Mouse (Mus musculus) myocyte (in vitro differentiated cells): ENCODE data around the gene Btbd18. TPM values are rescaled to one million over a fixed set of nuclear protein-coding genes. Genes with fewer than 3 reads are reported as not detected.

ENCODE experiments used
- H3K27me3 ChIP-seq: one replicate; pipeline ENCODE4 v1.6.1; 2011; ENCODE audit not compliant: control insufficient read depth, insufficient read depth, insufficient read length
- H3K36me3 ChIP-seq: one replicate; pipeline ENCODE4 v1.6.1; 2011; ENCODE audit not compliant: control insufficient read depth, insufficient read depth
- H3K4me2 ChIP-seq: one replicate; pipeline ENCODE4 v1.6.1; 2011; ENCODE audit warnings: low read depth, control low read depth
- H3K4me3 ChIP-seq: one replicate; pipeline ENCODE4 v1.5.1; 2011; ENCODE audit warnings: mild to moderate bottlenecking, control low read depth, moderate library complexity
- H3K79me2 ChIP-seq: one replicate; pipeline ENCODE4 v1.6.1; 2011; ENCODE audit not compliant: control insufficient read depth, insufficient read depth
- H3ac ChIP-seq: one replicate; pipeline ENCODE4 v1.6.1; 2011; ENCODE audit not compliant: control insufficient read depth, insufficient read length
- CEBPB ChIP-seq: IDR thresholded peaks from 2 replicates; pipeline ENCODE4 v1.6.1; 2011; ENCODE audit warnings: mild to moderate bottlenecking, moderate library complexity; ENCODE audit not compliant: poor library complexity, insufficient read depth, severe bottlenecking
- E2F4 ChIP-seq: IDR thresholded peaks from one replicate; pipeline ENCODE4 v1.6.1; 2011; ENCODE audit warnings: mild to moderate bottlenecking, control low read depth, moderate library complexity; ENCODE audit not compliant: insufficient read depth
- MAX ChIP-seq: IDR thresholded peaks from one replicate; pipeline ENCODE4 v1.6.1; 2011; ENCODE audit warnings: low read depth, mild to moderate bottlenecking, control low read depth
- MYOD1 ChIP-seq, 3 experiments: IDR thresholded peaks; one replicate each; pipeline ENCODE4 v1.6.1; 2011; ENCODE audit warnings: control low read depth in 2 of 3, low read depth in 2 of 3, mild to moderate bottlenecking in 2 of 3, moderate library complexity in 1 of 3; ENCODE audit not compliant: insufficient read length in 2 of 3, control insufficient read depth in 1 of 3
- MYOG ChIP-seq, 3 experiments: IDR thresholded peaks; one replicate each; pipeline ENCODE4 v1.6.1; 2011; ENCODE audit warnings: control low read depth in 2 of 3, low read depth in 2 of 3, mild to moderate bottlenecking in 2 of 3; ENCODE audit not compliant: insufficient read length in 2 of 3, control insufficient read depth in 1 of 3, insufficient read depth in 1 of 3
- POLR2A ChIP-seq: IDR thresholded peaks from one replicate; pipeline ENCODE4 v1.6.1; 2011; ENCODE audit warnings: low read depth, mild to moderate bottlenecking, control low read depth, moderate library complexity; ENCODE audit not compliant: insufficient read length
- POLR2AphosphoS2 ChIP-seq: IDR thresholded peaks from one replicate; pipeline ENCODE4 v1.6.1; 2011; ENCODE audit warnings: low read depth, control low read depth; ENCODE audit not compliant: insufficient read length
- REST ChIP-seq: IDR thresholded peaks from one replicate; pipeline ENCODE4 v1.6.1; 2011; ENCODE audit warnings: mild to moderate bottlenecking, control low read depth, moderate library complexity; ENCODE audit not compliant: insufficient read depth, insufficient read length
- SRF ChIP-seq: IDR thresholded peaks from one replicate; pipeline ENCODE4 v1.6.1; 2011; ENCODE audit warnings: low read depth; ENCODE audit not compliant: control insufficient read depth, insufficient read length
- TCF12 ChIP-seq: IDR thresholded peaks from one replicate; pipeline ENCODE4 v1.6.1; 2011; ENCODE audit warnings: mild to moderate bottlenecking, control low read depth; ENCODE audit not compliant: poor library complexity, insufficient read depth, severe bottlenecking
- TCF3 ChIP-seq: IDR thresholded peaks from one replicate; pipeline ENCODE4 v1.6.1; 2011; ENCODE audit warnings: low read depth, control low read depth; ENCODE audit not compliant: insufficient read length
- USF1 ChIP-seq: IDR thresholded peaks from one replicate; pipeline ENCODE4 v1.6.1; 2011; ENCODE audit warnings: low read depth, mild to moderate bottlenecking, control low read depth, moderate library complexity
- polyA plus RNA-seq: library from polyadenylated mRNA; unstranded; fragments of >200 nt; fragmentation: generic; extraction: Trizol; gene quantifications from one replicate; pipeline ENCODE4 v1.2.1, GENCODE M21; 2012; ENCODE audit warnings: missing spikeins

The Btbd18 gene
- polyA plus RNA-seq, 1 experiment = 0.01 TPM

GRCm38 (mm10) chr2:84653354-84653753 is 5.5 kb upstream of the Btbd18 start:
- Histone ChIP-seq H3K36me3 (no peaks in the 10 kb centered on the region), H3ac (no peak overlapping the region), H3K27me3 (no peaks in the 10 kb centered on the region), H3K4me2 (no peak overlapping the region), H3K79me2 (peaks cover 19% of the 10 kb centered on the region), H3K4me3 (no peak overlapping the region)
- no peak for TF ChIP-seq TCF12
- TF ChIP-seq SRF = no peak
- TF ChIP-seq USF1 = no peak
- no peak for TF ChIP-seq POLR2A
- TF ChIP-seq MAX = no peak
- no peak for TF ChIP-seq MYOD1 (IDR thresholded peaks at IDR 0.05; ENCODE audit: control insufficient read depth in 1 of 3, insufficient read length in 2 of 3, low read depth in 2 of 3)
- no peak for TF ChIP-seq POLR2AphosphoS2
- TF ChIP-seq MYOG (IDR thresholded peaks at IDR 0.05; ENCODE audit: control insufficient read depth in 1 of 3, insufficient read depth in 1 of 3, insufficient read length in 2 of 3, low read depth in 2 of 3) = no peak
- no peak for TF ChIP-seq E2F4
- TF ChIP-seq REST = no peak
- no peak for TF ChIP-seq CEBPB
- TF ChIP-seq TCF3 = no peak

GRCm38 (mm10) chr2:84655864-84656263 is 3.0 kb upstream of the Btbd18 start:
- H3K4me3 ChIP-seq = no peak overlapping the region
- H3ac ChIP-seq = no peak overlapping the region
- TF ChIP-seq CEBPB (no peak), USF1 (no peak), REST (no peak), POLR2AphosphoS2 (no peak), TCF12 (no peak), SRF (no peak), MAX (no peak), MYOG (IDR thresholded peaks at IDR 0.05; ENCODE audit: control insufficient read depth in 1 of 3, insufficient read depth in 1 of 3, insufficient read length in 2 of 3, low read depth in 2 of 3) (no peak)
- H3K27me3 ChIP-seq = no peaks in the 10 kb centered on the region
- H3K79me2 ChIP-seq = no peaks in the 10 kb centered on the region
- no peaks in the 10 kb centered on the region for H3K36me3 ChIP-seq
- no peak overlapping the region for H3K4me2 ChIP-seq

GRCm38 (mm10) chr2:84660253-84660652 is 1.4 kb downstream of the Btbd18 start:
- Histone ChIP-seq H3K79me2 (no peaks in the 10 kb centered on the region), H3K36me3 (no peaks in the 10 kb centered on the region), H3K4me2 (no peak overlapping the region), H3K27me3 (no peaks in the 10 kb centered on the region), H3ac (no peak overlapping the region), H3K4me3 (no peak overlapping the region)
- TF ChIP-seq POLR2AphosphoS2 = no peak
- TF ChIP-seq USF1 = no peak
- TF ChIP-seq TCF12 = no peak
- no peak for TF ChIP-seq TCF3
- TF ChIP-seq POLR2A = no peak
- TF ChIP-seq E2F4 = no peak

GRCm38 (mm10) chr2:84662866-84663265 is 4.0 kb downstream of the Btbd18 start:
- H3K27me3 ChIP-seq = no peaks in the 10 kb centered on the region
- no peak overlapping the region for H3K4me3 ChIP-seq
- no peaks in the 10 kb centered on the region for H3K79me2 ChIP-seq
- no peak overlapping the region for H3ac ChIP-seq
- no peak overlapping the region for H3K4me2 ChIP-seq
- no peak for TF ChIP-seq E2F4
- no peak for TF ChIP-seq MAX
- TF ChIP-seq POLR2AphosphoS2 = no peak
- TF ChIP-seq TCF3 = no peak
- no peak for TF ChIP-seq MYOD1 (IDR thresholded peaks at IDR 0.05; ENCODE audit: control insufficient read depth in 1 of 3, insufficient read length in 2 of 3, low read depth in 2 of 3)
- TF ChIP-seq TCF12 = no peak
- no peak for TF ChIP-seq MYOG (IDR thresholded peaks at IDR 0.05; ENCODE audit: control insufficient read depth in 1 of 3, insufficient read depth in 1 of 3, insufficient read length in 2 of 3, low read depth in 2 of 3)
- TF ChIP-seq USF1 = no peak
- no peak for TF ChIP-seq CEBPB
- TF ChIP-seq SRF = no peak
- TF ChIP-seq REST = no peak
- no peaks in the 10 kb centered on the region for H3K36me3 ChIP-seq

GRCm38 (mm10) chr2:84666081-84666480 is 7.2 kb downstream of the Btbd18 start:
- Histone ChIP-seq H3K4me3 (no peak overlapping the region), H3K4me2 (no peak overlapping the region), H3K79me2 (peaks cover 15% of the 10 kb centered on the region), H3ac (no peak overlapping the region), H3K36me3 (no peaks in the 10 kb centered on the region), H3K27me3 (no peaks in the 10 kb centered on the region)
- no peak for TF ChIP-seq USF1
- TF ChIP-seq TCF12 = no peak
- no peak for TF ChIP-seq POLR2A
- no peak for TF ChIP-seq CEBPB
- TF ChIP-seq TCF3 = no peak
- no peak for TF ChIP-seq E2F4
- no peak for TF ChIP-seq POLR2AphosphoS2
- no peak for TF ChIP-seq MYOD1 (IDR thresholded peaks at IDR 0.05; ENCODE audit: control insufficient read depth in 1 of 3, insufficient read length in 2 of 3, low read depth in 2 of 3)
- no peak for TF ChIP-seq MAX
- TF ChIP-seq SRF = no peak
- TF ChIP-seq REST = no peak
- TF ChIP-seq MYOG (IDR thresholded peaks at IDR 0.05; ENCODE audit: control insufficient read depth in 1 of 3, insufficient read depth in 1 of 3, insufficient read length in 2 of 3, low read depth in 2 of 3) = no peak
